Mouse (Mus musculus): ENCODE results near the gene Slc38a1. TPM values are rescaled to one million over a fixed set of nuclear protein-coding genes. Genes with fewer than 3 reads are reported as not detected.
A peak's percentile ranks its signal among the peaks of the same experiment; 100 is the strongest.

Slc38a1 gene
- polyA plus RNA-seq, 1 experiment from 2014 or later, result 46.1 TPM

- H3K27me3 ChIP-seq (replicated peaks; ENCODE audit: control insufficient read depth, insufficient read depth, low read length), result no peaks in the 10 kb centered on the region
- ATAC-seq (ENCODE audit: low read depth) (no peak), DNase-seq (ENCODE audit: low spot score) (no peak)
- H3K4me1 ChIP-seq (ENCODE audit: control insufficient read depth, insufficient read depth, low read length), result peaks cover 5% of the 10 kb centered on the region
- H3K4me2 ChIP-seq (ENCODE audit: low read depth, low read length), result no peak overlapping the region
- no peak overlapping the region for H3K4me3 ChIP-seq (ENCODE audit: low read depth, low read length)
- no peaks in the 10 kb centered on the region for H3K9me3 ChIP-seq (ENCODE audit: control insufficient read depth, low read length)
- 84% methylated on average over 7 of the region's 7 CpGs for WGBS
- H3K27ac ChIP-seq (replicated peaks; ENCODE audit: low read depth, low read length), result 0 out of 2 replicates have a peak overlapping the region, but pooled peaks have one; percentile 11
- peaks cover 22% of the 10 kb centered on the region for H3K36me3 ChIP-seq (ENCODE audit: control insufficient read depth, insufficient read depth, low read length)
- no peak overlapping the region for H3K9ac ChIP-seq (ENCODE audit: low read depth, low read length)
Measured at GRCm38 (mm10) chr15:96594316-96594715, 48.4 kb downstream of the Slc38a1 start.

GRCm38 (mm10) chr15:96593866-96594265 lies 48.8 kb downstream of the Slc38a1 start:
- no peaks in the 10 kb centered on the region for H3K27me3 ChIP-seq (replicated peaks; ENCODE audit: control insufficient read depth, insufficient read depth, low read length)

GRCm38 (mm10) chr15:96593457-96593856 lies 49.3 kb downstream of the Slc38a1 start:
- no peaks in the 10 kb centered on the region for H3K9me3 ChIP-seq (ENCODE audit: control insufficient read depth, low read length)
- peak overlapping the region; percentile 46; the same call in 1 of the 2 replicates for H3K27ac ChIP-seq (replicated peaks; ENCODE audit: low read depth, low read length)
- H3K4me1 ChIP-seq (ENCODE audit: control insufficient read depth, insufficient read depth, low read length), result peaks cover 5% of the 10 kb centered on the region
- DNase-seq (ENCODE audit: low spot score) (peak; percentile 31), ATAC-seq (ENCODE audit: low read depth) (peak; percentile 32)
- H3K4me2 ChIP-seq (ENCODE audit: low read depth, low read length), result no peak overlapping the region
- H3K36me3 ChIP-seq (ENCODE audit: control insufficient read depth, insufficient read depth, low read length), result peaks cover 28% of the 10 kb centered on the region
- 0 out of 2 replicates have a peak overlapping the region, but pooled peaks have one; percentile 17 for H3K9ac ChIP-seq (ENCODE audit: low read depth, low read length)
- no peak overlapping the region for H3K4me3 ChIP-seq (ENCODE audit: low read depth, low read length)
- 40% methylated on average over 6 of the region's 6 CpGs for WGBS
- H3K27me3 ChIP-seq (replicated peaks; ENCODE audit: control insufficient read depth, insufficient read depth, low read length), result no peaks in the 10 kb centered on the region

More at GRCm38 (mm10) chr15:96593866-96594265, 48.8 kb downstream of the Slc38a1 start:
- Histone ChIP-seq H3K9me3 (ENCODE audit: control insufficient read depth, low read length) (no peaks in the 10 kb centered on the region), H3K9ac (ENCODE audit: low read depth, low read length) (no peak overlapping the region), H3K4me2 (ENCODE audit: low read depth, low read length) (no peak overlapping the region), H3K4me3 (ENCODE audit: low read depth, low read length) (no peak overlapping the region), H3K27ac (replicated peaks; ENCODE audit: low read depth, low read length) (peak overlapping the region; percentile 46; the same call in 1 of the 2 replicates), H3K4me1 (ENCODE audit: control insufficient read depth, insufficient read depth, low read length) (peaks cover 5% of the 10 kb centered on the region), H3K36me3 (ENCODE audit: control insufficient read depth, insufficient read depth, low read length) (peaks cover 24% of the 10 kb centered on the region)
- DNase-seq (ENCODE audit: low spot score) (no peak), ATAC-seq (ENCODE audit: low read depth) (no peak)
- WGBS, result 71% methylated on average over 7 of the region's 7 CpGs

GRCm38 (mm10) chr15:96592976-96593375 lies 49.7 kb downstream of the Slc38a1 start:
- Histone ChIP-seq H3K9ac (ENCODE audit: low read depth, low read length) (no peak overlapping the region), H3K27me3 (replicated peaks; ENCODE audit: control insufficient read depth, insufficient read depth, low read length) (no peaks in the 10 kb centered on the region), H3K9me3 (ENCODE audit: control insufficient read depth, low read length) (no peaks in the 10 kb centered on the region), H3K4me1 (ENCODE audit: control insufficient read depth, insufficient read depth, low read length) (peaks cover 5% of the 10 kb centered on the region), H3K27ac (replicated peaks; ENCODE audit: low read depth, low read length) (no peak overlapping the region; the same call in 1 of the 2 replicates), H3K36me3 (ENCODE audit: control insufficient read depth, insufficient read depth, low read length) (peaks cover 32% of the 10 kb centered on the region), H3K4me3 (ENCODE audit: low read depth, low read length) (no peak overlapping the region), H3K4me2 (ENCODE audit: low read depth, low read length) (no peak overlapping the region)
- ATAC-seq (ENCODE audit: low read depth) (no peak; the same call in 1 of the 2 replicates), DNase-seq (ENCODE audit: low spot score) (no peak)
- WGBS, result 66% methylated on average over 13 of the region's 13 CpGs

- Histone ChIP-seq H3K36me3 (ENCODE audit: control insufficient read depth, insufficient read depth, low read length) (peaks cover 39% of the 10 kb centered on the region), H3K9me3 (ENCODE audit: control insufficient read depth, low read length) (no peaks in the 10 kb centered on the region), H3K4me2 (ENCODE audit: low read depth, low read length) (no peak overlapping the region), H3K27ac (replicated peaks; ENCODE audit: low read depth, low read length) (no peak overlapping the region), H3K4me3 (ENCODE audit: low read depth, low read length) (no peak overlapping the region), H3K4me1 (ENCODE audit: control insufficient read depth, insufficient read depth, low read length) (peaks cover 5% of the 10 kb centered on the region), H3K9ac (ENCODE audit: low read depth, low read length) (no peak overlapping the region), H3K27me3 (replicated peaks; ENCODE audit: control insufficient read depth, insufficient read depth, low read length) (no peaks in the 10 kb centered on the region)
- DNase-seq (ENCODE audit: low spot score) (peak; percentile 12), ATAC-seq (ENCODE audit: low read depth) (no peak)
- 77% methylated on average over 10 of the region's 10 CpGs for WGBS
Measured at GRCm38 (mm10) chr15:96591876-96592417, 50.8 kb downstream of the Slc38a1 start.

GRCm38 (mm10) chr15:96588996-96589657 lies 53.6 kb downstream of the Slc38a1 start:
- 83% methylated on average over 9 of the region's 9 CpGs for whole genome bisulfite sequencing
- no peaks in the 10 kb centered on the region for H3K9me3 ChIP-seq (ENCODE audit: control insufficient read depth, low read length)
- H3K9ac ChIP-seq (ENCODE audit: low read depth, low read length), result no peak overlapping the region
- peaks cover 5% of the 10 kb centered on the region for H3K4me1 ChIP-seq (ENCODE audit: control insufficient read depth, insufficient read depth, low read length)
- H3K36me3 ChIP-seq (ENCODE audit: control insufficient read depth, insufficient read depth, low read length), result peaks cover 66% of the 10 kb centered on the region
- no peak for DNase-seq (ENCODE audit: low spot score)
- no peak overlapping the region for H3K4me3 ChIP-seq (ENCODE audit: low read depth, low read length)
- no peak for ATAC-seq (ENCODE audit: low read depth)
- H3K27ac ChIP-seq (replicated peaks; ENCODE audit: low read depth, low read length), result no peak overlapping the region
- H3K4me2 ChIP-seq (ENCODE audit: low read depth, low read length), result no peak overlapping the region
- H3K27me3 ChIP-seq (replicated peaks; ENCODE audit: control insufficient read depth, insufficient read depth, low read length), result no peaks in the 10 kb centered on the region

- DNase-seq (ENCODE audit: low spot score) (no peak), ATAC-seq (ENCODE audit: low read depth) (no peak)
- Histone ChIP-seq H3K4me3 (ENCODE audit: low read depth, low read length) (no peak overlapping the region), H3K9ac (ENCODE audit: low read depth, low read length) (no peak overlapping the region), H3K9me3 (ENCODE audit: control insufficient read depth, low read length) (no peaks in the 10 kb centered on the region), H3K4me2 (ENCODE audit: low read depth, low read length) (no peak overlapping the region), H3K4me1 (ENCODE audit: control insufficient read depth, insufficient read depth, low read length) (no peaks in the 10 kb centered on the region; the same call in 1 of the 2 replicates), H3K27me3 (replicated peaks; ENCODE audit: control insufficient read depth, insufficient read depth, low read length) (no peaks in the 10 kb centered on the region), H3K27ac (replicated peaks; ENCODE audit: low read depth, low read length) (no peak overlapping the region), H3K36me3 (ENCODE audit: control insufficient read depth, insufficient read depth, low read length) (peaks cover 76% of the 10 kb centered on the region)
- WGBS, result 82% methylated on average over 8 of the region's 8 CpGs
Measured at GRCm38 (mm10) chr15:96587998-96588397, 54.7 kb downstream of the Slc38a1 start.

GRCm38 (mm10) chr15:96583371-96584008 lies 59.2 kb downstream of the Slc38a1 start:
- H3K9me3 ChIP-seq (ENCODE audit: control insufficient read depth, low read length), result no peaks in the 10 kb centered on the region
- 89% methylated on average over 15 of the region's 15 CpGs for WGBS
- H3K4me2 ChIP-seq (ENCODE audit: low read depth, low read length), result no peak overlapping the region
- no peak overlapping the region for H3K4me3 ChIP-seq (ENCODE audit: low read depth, low read length)
- ATAC-seq (ENCODE audit: low read depth) (no peak), DNase-seq (ENCODE audit: low spot score) (no peak)
- H3K27ac ChIP-seq (replicated peaks; ENCODE audit: low read depth, low read length), result no peak overlapping the region
- no peaks in the 10 kb centered on the region for H3K4me1 ChIP-seq (ENCODE audit: control insufficient read depth, insufficient read depth, low read length)
- H3K36me3 ChIP-seq (ENCODE audit: control insufficient read depth, insufficient read depth, low read length), result peaks cover 69% of the 10 kb centered on the region
- no peak overlapping the region for H3K9ac ChIP-seq (ENCODE audit: low read depth, low read length)
- no peaks in the 10 kb centered on the region for H3K27me3 ChIP-seq (replicated peaks; ENCODE audit: control insufficient read depth, insufficient read depth, low read length)
